Mouse (Mus musculus): ENCODE results near the gene Rnf38.

Rnf38 gene

GRCm38 (mm10) chr4:44224141-44224540 lies 9.4 kb downstream of the Rnf38 start:
- 26% methylated on average over 9 of the region's 9 CpGs for WGBS

DNA sequence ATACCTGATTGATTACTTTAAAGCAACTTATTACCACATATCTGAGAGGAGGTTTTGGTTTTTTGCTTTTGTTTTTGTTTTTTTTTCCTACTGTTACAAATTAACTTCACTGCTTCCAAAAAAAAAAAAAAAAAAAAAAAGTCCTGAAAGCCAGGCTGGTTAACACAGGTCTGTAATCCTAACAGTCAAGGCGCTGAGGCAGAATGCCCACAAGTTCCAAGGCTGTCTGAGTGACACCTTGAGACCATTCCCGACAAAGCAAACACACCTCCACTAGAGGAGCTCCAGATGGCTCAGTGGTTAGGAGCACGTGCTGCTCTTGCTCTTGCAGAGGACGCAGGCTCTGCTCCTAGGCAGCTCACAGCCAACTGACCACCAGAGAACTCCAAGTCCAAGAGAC lies 10.1 kb downstream of the Rnf38 start:
- WGBS: 60% methylated on average over 4 of the region's 4 CpGs

DNA sequence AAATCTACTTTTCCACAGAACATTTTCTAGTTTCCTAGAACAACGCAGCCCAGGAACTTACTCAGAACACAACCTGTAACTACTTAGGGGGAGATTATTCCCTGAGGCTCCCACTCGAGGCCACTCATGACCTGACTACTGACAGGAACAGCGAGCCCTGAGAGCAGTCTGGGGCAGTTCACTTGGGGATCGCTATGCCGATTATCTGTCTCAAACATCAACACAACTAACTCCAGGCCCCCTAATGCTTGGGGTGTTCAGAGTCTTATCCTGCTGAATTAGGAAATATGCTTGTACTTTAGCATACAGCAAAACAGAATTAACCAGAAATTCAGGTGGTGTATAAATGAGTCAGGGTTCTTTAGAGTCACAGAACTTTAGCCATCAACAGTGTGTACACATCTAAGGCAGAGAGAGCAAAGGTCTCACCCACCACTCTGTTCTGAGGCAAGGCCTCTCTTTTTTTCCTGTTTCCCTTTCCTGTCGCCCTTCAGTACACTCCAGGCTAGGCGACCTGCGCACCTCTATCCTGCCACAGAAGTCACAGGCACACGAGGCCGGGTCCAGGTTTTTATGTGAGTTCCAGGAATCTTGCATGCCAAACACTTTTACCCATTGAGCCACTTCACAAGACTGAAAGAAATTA lies 16.7 kb downstream of the Rnf38 start:
- 73% methylated on average over 10 of the region's 10 CpGs for WGBS

- WGBS: 84% methylated on average over 1 of the region's 1 CpGs
Observed at GRCm38 (mm10) chr4:44199968-44200367, 33.6 kb downstream of the Rnf38 start.

- WGBS: 78% methylated on average over 10 of the region's 10 CpGs
Observed at GRCm38 (mm10) chr4:44187431-44187830, 46.2 kb downstream of the Rnf38 start.

- 81% methylated on average over 1 of the region's 1 CpGs for WGBS
Observed at GRCm38 (mm10) chr4:44183862-44184261, 49.7 kb downstream of the Rnf38 start.

- 31% methylated on average over 5 of the region's 5 CpGs for WGBS
Observed at GRCm38 (mm10) chr4:44179748-44180147, 53.8 kb downstream of the Rnf38 start.

- 0% methylated on average over 1 of the region's 1 CpGs for WGBS
Observed at GRCm38 (mm10) chr4:44173177-44173576, 60.4 kb downstream of the Rnf38 start.

DNA sequence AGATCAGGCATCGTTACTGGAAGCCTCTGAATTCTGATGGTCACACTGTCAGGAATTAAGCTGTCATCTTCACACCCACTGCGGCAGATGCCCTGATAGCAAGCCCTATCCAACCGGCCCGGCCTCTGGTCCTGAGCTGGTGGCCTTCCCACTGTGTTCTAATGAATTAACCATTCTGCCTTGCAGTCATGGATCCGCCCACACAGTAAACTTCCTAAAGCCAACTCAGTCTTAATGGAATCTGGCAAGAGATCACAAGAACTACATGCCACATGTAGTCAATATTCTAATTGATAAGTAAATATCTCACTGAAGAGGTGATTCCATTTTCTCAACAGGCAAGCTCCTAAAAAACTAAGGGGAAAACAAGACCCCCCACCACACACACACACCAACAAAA lies 60.9 kb downstream of the Rnf38 start:
- 47% methylated on average over 5 of the region's 5 CpGs for WGBS

GRCm38 (mm10) chr4:44169884-44170283 lies 63.7 kb downstream of the Rnf38 start:
- WGBS: 84% methylated on average over 3 of the region's 3 CpGs

GRCm38 (mm10) chr4:44168816-44169215 lies 64.8 kb downstream of the Rnf38 start:
- WGBS: 8% methylated on average over 7 of the region's 7 CpGs

DNA sequence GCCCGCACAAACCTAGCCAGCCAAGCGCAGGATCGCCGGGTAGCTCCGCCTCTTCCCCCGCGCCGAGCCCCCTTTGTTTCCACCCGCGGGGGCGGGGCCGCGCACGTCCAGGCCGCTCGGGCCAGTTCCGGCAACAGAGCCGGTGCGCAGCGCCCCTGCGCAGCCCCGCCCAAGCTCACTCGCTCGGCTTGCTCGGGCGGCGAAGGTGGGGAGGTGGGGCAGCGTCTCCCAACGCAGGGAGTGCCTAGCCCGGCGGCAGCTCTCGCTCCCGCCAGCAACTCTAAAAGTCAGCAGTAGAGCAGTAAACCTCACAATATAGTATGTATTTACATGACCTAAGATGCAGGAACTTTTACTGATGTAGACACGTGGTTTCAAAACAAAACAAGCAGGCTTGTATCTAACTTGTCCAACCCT lies 65.3 kb downstream of the Rnf38 start:
- under 1% methylated on average over 31 of the region's 34 CpGs for WGBS

- under 1% methylated on average over 87 of the region's 95 CpGs for WGBS
Observed at GRCm38 (mm10) chr4:44167397-44168121, 66.0 kb downstream of the Rnf38 start.

GRCm38 (mm10) chr4:44166702-44167396 lies 66.7 kb downstream of the Rnf38 start:
- 6% methylated on average over 20 of the region's 20 CpGs for WGBS

DNA sequence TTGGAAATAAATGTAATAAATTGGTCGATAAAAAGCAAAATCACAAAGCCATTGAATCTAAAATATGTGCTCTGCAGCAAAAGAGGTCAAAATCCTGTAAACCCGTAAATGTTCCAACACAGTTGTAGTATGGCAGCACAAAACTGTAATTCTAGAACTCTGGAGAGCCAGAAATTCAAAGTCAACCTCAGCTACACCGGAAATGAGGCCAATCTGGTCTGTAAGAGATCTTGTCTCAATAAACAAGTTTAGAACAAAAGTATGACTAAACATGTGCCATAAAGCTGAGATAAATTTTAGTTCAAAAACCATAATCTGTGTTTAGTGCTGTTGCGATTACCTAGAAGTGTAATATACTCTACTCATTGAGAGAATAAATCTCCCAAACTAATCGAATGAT lies 69.0 kb downstream of the Rnf38 start:
- 76% methylated on average over 5 of the region's 5 CpGs for WGBS

GRCm38 (mm10) chr4:44163034-44163433 lies 70.6 kb downstream of the Rnf38 start:
- 61% methylated on average over 2 of the region's 2 CpGs for WGBS

DNA sequence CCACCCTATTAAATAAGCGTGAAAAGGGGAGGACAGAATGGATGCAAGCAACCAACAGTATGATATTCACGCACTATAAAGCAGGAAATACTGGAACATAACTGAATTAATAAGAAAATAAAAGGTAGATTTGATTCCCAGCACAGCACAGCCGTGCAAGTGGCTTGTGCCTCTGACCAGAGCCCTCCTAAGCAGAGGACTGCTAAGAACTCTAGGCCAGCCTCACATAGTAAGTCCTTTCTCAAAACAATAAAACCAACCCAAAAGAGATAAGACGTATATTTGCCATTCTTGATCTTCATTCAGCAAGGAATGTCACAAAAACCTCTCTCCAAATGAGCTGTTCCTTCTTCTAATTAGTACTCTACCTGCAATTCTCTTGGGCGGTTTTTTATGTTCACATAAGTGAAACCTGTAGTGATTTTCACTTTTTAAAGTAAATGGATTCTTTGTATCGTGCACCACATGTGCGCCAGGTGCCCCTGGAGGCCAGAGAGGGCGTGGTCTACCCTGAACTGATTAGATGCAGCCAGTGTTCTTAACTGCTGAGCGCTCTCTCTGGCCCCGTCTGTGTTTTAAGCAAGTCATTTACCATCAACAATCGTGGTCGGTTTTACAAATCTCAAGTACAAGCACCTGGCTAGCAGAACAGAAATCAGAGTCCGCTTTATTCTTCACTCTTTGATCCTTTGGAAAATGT lies 72.4 kb downstream of the Rnf38 start:
- WGBS: 67% methylated on average over 13 of the region's 13 CpGs

- 70% methylated on average over 8 of the region's 8 CpGs for WGBS
Observed at GRCm38 (mm10) chr4:44159839-44160238, 73.8 kb downstream of the Rnf38 start.

GRCm38 (mm10) chr4:44156481-44156880 lies 77.1 kb downstream of the Rnf38 start:
- 40% methylated on average over 6 of the region's 6 CpGs for WGBS

GRCm38 (mm10) chr4:44154884-44155283 lies 78.7 kb downstream of the Rnf38 start:
- WGBS: 82% methylated on average over 4 of the region's 4 CpGs

- 90% methylated on average over 4 of the region's 4 CpGs for WGBS
Observed at GRCm38 (mm10) chr4:44152904-44153303, 80.7 kb downstream of the Rnf38 start.

- 91% methylated on average over 12 of the region's 12 CpGs for WGBS
Observed at GRCm38 (mm10) chr4:44126805-44127204, 106.8 kb downstream of the Rnf38 start.

All from cerebral cortex, adult 2 months (tissue).